Mouse (Mus musculus) c-Kit-positive CD71-positive TER-119-positive erythroid progenitor cells, embryonic 14.5 days (primary cell): Measurements from ENCODE around the gene Gadd45g.
"Not testable (repeated sequence)": the region's sequence is repeated elsewhere in the genome, so short reads cannot be mapped to it uniquely, and the experiment has no call there.

ENCODE experiments used
- DNase-seq: peaks from one replicate; pipeline ENCODE4 v3.0.0-alpha.2; 2013; ENCODE audit warnings: low spot score

Gadd45g gene

DNA sequence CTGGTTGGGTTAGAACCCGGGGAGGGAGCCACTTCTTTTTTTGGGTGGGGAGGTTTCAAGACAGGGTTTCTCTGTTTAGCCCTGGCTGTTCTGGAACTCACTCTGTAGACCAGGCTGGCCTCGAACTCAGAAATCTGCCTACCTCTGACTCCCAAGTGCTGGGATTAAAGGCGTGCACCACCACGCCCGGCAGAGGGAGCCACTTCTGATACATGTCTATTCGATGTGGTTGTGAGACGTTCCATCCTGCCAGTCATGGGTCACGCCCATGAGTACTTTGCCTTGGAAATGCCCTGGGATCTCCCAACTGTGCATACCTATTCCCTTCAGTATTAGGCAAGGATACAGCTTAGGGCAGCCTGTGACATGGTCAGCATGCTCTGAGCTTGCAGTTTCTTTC is 12.5 kb upstream of the Gadd45g start:
- DNase-seq: not testable (repeated sequence)

DNA sequence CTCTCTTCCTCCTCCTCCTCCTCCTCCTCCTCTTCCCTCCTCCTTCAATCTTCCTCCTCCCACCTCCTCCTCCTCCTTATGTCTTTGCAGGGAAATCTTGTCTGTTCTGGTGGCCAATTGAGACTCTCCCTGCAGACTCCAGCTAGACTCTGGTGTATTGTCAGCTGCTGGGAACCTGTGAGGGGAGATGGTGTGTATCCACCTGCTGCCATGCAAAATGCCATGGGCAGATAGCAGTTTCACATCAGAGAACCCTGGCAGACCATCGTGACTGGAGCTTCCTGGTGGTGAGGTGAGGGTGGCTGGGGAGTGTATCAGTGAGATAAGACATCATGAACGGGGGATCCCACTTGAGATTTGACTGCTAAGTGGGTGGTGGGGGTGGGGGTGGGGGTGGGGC is 12.0 kb upstream of the Gadd45g start:
- no peak for DNase-seq

DNA sequence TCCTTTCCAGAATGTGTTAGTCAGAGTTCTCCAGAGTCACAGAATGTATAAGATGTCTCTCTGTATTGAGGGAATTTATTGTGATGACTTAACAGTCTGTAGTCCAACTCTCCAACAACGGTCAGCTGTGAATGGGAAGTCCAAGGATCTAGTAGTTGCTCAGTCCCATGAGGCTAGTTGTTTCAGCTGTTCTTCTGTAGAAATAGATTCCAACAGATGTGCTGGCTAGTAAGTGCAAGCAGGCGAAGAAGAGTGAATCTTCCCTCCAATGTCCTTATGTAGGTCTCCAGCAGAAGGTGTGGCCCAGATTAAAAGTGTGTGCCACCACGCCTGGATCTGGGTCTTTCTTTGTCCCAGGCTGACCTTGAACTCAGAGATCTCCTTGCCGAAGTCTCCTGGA is 11.3 kb upstream of the Gadd45g start:
- not testable (repeated sequence) for DNase-seq

DNA sequence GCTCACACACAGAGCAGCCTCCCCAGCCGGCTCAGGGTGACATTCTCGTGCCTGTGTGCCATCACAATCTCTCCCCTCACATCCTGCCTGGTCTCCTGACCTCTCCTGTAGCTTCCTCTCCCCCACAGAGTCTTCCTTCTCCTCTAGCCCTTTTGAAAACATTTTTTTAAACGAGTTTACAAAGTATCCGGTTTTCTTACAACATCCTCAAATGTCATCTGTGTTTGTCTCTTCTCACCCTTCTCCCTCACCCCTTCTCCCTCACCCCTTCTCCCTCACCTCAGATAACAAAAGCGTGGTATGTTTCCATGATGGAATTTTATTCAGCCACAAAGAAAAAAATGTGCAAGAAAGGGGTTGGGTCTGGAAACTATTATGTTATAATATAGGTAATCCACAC is 9.1 kb upstream of the Gadd45g start:
- DNase-seq: no peak

DNA sequence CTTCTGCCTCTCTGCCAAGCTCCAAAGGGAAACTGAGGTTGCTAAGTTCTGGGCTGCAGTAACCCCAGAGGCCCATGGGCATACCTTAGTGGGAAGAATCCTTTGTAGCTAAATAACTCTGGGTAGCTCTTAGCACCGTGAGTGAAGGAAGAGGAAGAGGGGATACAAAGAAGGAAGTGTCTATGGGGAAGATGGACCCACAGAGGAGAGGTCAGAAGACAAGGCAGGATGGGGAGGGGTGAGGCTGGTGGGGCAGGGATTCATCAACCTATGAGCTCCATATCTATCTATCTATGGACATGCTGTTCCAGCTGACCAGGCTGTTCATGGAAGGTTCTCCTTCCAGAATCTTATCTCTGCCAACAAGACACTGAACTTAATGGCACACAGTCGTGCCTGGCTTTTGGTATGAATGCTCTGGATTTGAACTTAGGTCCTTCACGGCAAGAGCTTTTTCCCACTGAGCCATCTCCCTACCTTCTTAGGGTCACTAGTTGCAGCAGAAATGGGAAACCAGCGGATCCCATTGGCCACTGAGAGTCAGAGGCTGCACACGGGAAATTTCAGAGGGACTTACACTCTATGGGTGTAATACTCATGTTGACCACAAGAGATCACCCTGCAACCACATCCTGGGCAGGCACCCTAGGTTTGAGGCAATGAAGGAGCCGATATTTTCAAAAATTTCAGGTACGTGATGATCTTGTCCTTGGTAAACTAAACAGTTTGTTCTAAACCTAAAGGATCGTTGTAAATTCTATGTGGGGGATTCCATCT is 7.0 kb upstream of the Gadd45g start:
- DNase-seq: peak; percentile 71

DNA sequence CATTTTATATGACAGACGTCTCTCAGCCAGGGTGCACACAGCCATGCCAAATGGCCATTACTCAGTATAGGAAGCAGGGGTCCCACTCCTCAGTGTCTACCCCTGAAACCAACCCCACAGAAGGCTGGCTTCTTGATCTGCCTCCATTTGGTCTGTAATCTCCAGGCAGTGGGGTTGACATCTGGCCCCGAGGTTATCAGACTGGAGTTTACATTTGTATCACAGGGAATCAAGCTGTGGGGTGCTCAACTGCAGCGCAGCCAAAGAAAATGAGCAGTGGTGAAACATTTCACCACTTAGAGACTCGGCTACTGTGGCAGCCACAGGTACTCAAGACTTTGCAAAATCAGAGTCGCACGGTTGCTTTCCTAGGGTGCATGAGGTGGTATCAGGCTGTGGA is 5.8 kb upstream of the Gadd45g start:
- DNase-seq: no peak

DNA sequence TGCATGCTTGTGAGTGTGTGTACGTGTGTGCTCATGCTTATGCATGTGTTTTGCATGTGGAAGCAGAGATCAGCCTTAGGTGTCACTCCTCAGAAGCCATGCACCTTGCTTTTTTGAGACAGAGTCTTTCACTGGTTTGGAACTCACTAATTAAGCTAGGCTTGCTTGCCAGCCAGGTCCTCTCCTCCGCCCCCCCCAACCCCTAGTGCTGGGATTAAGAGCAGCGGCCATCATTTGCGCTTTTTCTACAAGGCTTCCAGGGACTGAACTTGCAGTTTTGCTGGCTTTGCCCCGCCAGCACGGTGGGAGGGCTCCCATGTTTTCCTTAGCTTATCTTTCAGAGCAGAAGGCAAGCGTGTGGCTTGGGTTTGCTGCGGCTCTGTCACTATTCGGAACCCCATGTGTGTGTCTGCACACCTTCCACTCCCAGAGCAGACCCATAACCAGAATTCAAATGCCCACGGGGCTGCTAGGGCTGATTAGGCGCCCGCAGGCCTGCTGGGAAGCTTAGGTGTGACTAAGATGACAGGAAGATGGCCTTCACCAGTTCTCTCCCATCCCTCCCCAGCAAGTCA is 4.8 kb upstream of the Gadd45g start:
- peak; percentile 63 for DNase-seq

DNA sequence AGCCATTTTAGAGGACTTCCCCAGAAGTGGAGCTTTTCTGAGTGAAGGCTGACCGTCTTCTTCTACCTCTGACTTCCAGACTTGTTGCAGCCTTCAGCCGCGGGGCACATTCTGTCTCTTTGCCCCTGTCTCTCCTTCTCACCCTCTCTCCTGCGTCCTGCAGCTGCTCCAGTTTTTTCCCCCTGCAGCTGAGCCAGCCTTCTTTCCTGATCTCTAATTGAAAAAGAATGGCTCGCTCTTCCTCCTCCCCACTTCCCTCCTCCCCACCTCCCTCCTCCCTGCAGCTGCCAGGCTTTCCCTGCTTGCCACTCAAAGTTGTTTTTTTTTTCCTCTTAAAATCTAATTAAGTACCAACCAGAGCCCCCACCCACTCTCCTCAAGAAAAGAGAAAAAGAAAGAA is 4.3 kb upstream of the Gadd45g start:
- DNase-seq: no peak

DNA sequence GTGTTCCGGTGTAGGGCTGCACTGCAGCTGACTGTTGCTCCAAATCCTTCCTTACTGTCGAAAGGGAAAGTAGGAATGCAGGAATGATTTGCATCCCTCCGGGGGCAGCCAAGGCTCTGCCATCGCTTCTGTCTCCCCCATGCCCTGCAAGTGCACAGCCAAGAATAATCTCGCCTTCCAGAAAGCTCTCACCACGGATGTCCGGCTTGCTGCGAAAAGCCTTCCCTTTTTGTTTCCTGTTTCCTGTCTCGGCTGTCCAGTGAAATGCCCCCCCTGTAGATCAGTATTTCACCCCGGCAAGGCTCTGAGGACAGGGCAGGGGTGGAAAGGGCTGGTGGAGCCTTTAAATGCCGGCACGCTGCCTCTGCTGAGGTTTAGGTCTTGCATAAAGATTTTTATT is 3.7 kb upstream of the Gadd45g start:
- DNase-seq: no peak

DNA sequence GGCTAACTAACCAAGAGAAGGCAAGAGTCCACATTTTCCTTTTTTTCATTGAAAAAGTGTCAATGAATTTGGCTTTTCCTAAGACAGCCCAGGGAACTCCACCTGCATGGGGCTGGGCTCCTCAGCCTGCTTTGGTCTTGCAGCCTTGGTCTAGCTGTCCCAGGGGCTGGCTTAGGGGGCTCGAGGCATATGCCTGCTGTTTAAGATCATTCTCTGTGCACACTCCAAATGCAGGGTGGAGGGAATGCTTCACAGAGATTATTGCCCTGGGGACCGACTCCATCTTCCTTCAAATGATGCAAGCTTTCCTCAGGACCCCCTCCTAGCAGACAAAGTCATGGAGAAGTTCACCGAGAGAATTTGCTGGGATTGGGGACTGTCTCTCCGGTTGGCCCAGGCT is 3.2 kb upstream of the Gadd45g start:
- DNase-seq: no peak

DNA sequence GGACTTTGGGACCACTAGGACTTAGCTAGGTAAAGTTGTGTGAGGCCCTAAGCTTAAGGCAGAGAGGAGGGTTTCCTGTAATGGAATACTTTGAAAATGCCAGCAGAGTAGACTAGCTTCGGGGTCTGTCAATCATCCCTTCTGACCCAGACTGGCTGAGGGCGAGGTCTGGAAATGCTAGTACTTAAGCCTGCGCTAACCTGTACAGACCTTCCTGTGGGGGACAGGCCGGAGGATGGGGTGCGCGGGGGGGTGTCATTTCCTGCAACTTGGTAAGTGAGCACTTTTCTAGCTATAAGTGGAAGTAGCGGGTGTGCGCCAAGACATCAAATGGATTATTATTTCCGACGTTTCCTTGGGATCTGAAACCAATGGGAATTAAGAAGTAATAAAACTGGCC is 2.4 kb upstream of the Gadd45g start:
- no peak for DNase-seq

DNA sequence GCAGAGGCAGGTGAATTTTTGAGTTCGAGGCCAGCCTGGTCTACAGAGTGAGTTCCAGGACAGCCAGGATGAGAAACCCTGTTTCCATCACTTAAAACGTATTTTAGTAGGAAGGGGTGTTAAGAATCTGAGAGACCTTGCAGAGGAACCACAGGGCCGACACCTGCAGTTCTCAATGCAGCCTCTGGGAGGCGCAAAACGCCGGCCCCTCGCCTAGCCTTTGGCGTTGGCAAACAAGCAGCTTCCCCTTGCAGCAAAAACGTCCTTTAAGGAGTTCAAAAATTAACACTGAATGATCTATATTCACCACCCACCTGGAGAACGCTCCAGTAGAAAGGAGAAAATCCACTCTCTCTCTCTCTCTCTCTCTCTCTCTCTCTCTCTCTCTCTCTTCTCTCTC is 1.8 kb upstream of the Gadd45g start:
- peak; percentile 74 for DNase-seq

DNA sequence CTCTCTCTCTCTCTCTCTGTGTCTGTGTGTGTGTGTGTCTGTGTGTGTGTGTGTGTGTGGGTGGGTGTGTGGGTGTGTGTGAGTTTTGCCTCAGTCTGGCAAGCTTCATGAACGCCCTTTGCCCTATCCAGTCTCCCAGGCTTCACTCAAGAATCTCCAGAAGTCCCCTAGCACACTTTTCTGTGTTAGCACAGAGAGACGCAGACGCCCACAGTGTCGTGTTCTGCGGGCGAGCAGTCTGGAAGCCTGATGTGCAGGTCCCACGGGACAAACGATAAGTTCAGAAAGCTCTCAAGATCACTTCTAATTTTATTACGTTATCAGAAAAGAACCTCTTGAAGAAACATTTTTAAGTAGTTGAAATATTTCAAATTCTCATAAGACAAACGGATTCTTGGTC is 1.4 kb upstream of the Gadd45g start:
- DNase-seq: no peak

DNA sequence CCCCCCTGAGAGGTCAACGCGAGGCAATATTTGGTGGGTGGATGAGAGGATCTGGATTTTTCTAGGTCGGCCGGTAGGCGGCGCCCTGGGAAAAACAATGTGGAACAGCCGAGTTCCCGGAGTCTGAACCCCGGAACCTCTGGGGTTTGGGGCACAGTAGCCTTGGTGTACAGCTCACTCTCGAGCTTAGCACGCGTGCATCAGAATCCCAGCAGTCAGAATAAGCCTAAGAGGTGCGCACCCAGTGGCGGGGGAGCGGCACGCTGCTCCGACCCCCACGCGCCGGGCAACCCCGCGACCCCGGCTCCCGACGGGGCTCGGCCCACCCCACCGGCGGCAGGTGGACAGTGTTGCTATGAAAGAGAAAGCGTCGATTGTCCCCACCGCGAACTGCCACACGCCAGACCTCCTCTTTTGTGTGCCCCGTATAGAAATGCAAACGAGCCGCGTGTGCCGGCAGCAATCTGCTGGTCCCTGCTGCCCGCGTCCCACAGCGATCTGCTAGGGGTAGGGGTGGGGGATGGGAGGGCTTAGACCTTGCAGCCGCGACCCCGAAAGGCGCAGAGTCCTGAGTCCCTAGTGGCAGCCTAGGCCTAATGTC is 787 bp upstream of the Gadd45g start:
- peak; percentile 86 for DNase-seq

DNA sequence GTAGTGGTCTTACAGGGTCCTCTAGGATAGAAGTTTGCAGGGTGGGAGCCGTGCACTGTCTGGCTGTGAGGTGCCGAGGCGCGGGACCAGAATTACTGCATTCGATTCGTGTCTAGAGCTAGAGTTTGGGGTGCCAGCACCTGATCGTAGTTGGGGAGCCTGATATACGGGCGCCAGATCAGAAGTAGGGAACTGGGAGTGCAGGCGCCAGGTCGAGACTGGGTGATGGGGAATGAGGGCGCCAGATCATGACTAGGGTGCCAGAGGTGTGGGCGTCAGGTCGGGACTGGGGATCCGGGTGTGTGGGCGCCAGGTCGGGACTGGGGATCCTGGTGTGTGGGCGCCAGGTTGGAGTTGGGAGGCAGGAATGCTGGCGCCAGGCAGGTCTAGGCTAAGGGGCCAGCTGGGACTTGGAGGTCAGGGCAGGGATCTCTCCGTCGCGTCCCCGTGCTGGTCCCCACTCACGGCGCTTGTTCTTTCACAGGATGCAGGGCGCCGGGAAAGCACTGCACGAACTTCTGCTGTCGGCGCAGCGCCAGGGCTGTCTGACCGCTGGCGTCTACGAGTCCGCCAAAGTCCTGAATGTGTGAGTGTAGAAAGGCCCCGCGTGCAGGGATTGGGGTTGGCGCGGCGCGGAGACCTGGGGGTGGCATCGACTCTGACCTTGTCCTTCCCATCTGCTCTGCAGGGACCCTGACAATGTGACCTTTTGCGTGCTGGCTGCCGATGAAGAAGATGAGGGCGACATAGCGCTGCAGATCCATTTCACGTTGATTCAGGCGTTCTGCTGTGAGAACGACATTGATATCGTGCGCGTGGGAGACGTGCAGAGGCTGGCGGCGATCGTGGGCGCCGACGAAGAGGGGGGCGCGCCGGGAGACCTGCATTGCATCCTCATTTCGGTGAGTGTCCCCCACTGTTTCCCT is 653 bp downstream of the Gadd45g start:
- peak; percentile 52 for DNase-seq

DNA sequence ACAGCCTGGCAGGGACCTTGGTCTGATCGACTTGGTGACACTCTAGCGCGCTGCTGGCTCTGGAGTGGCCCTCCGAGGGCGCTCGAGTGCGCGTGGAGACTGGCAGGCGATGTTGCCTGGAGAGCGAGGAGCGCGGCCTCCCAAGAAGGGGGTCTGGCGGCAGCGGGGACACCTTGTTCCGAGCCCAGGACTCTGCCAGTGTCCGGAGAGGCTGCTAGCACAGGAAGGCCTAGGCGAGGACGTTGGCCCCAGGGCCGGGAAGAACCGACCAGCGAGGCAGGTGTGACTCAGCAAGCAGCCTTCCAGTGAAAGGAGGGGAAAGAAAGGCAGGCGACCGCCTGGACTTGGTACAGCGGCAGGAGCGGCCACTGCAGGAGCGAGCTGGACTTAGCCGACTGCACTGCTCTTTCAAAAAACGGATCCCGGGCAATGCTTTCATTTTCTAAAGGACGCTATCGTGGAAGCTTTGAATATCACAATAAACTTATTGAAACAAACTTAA is 1.6 kb downstream of the Gadd45g start:
- peak; percentile 76 for DNase-seq

DNA sequence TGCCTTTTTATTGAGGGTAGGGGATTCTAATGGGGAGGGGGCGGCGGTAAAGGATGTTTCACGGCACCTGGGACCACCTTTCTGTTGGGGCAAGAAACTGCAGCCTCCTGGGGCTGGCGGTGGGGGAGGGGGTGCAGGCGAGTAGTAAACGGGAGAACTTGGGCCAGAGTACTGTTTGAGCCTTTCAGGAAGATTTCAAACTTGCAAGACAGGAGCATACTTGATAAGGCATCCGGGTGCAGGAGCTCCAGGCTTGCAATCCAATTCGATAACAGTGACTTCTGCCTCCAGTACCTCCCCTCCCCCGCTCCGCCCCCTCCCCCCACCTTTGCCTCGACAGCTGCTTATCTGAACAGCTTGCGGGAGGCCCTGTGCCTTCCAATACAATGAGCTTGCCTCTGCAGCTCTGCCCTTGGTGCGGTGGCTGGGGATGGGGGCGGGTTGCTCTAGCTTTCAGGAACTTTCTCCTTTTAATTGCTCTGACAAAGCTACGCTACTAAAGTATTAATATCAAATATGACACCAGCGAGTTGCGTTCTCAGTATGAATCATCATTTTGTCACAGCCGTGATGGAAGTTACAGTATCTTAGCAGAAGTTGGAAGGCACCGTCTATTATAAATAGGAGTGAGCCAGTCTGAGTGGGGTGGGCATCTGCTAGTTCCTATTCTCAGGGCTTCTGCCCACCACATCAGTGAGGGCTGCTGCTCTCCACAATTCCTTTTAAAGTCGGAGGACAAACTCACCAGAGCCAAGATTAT is 2.2 kb downstream of the Gadd45g start:
- DNase-seq: peak; percentile 81

DNA sequence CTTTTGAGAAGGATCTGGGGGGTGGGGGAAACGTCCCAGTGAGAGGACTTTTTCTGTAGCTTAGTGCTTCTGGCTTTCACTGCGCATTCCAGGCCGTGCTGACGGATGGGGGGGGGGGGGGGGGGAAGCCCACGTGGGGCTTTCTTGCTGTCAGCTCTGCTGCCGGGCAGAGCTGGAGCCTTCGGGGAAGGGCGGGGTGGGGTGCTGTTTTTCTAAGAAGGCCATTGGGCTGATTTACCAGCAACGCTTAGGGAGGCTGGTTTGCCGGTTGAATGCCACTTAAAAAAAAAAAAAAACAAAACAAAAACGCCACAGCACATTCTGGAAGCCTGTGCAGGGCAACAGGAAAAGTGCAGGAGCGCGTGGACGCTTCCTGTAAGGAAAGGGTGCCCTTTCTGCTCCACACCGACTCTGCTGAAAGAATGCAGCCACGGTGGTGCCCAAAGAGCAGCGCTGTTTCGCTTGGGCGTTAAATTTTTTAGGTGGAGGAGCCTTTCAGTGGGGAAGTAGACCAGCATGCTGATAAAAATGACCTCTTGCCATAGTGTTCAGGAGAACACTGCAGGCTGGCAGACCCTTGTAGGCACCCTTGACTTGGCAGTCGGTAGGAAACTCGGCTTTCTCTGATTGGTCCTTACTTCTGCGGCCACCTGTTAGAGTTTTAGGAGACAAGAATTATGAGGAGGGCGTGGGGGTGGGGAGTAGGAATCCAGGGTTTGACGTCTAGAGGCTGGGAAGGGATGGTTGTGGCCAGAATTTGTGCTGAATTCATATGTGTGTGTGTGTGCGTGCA is 3.0 kb downstream of the Gadd45g start:
- peak; percentile 80 for DNase-seq

DNA sequence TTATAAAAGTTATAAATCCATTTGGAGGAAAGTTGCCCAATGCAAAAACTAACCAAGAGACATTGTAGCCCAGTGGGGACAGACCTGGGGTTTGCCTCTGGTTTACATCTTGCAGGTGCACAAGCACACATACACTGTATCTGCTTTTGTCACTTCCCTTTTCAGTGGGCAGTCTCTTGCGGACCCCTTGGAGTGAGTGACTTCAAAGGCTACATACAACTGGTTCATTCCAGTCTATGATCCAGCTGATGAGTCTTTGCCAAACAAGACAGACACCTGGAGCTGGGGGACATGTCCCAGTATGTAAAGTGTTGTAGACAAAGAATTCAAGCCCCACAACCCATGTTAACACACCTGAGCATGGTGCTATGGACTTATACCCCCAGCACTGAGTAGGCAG is 4.1 kb downstream of the Gadd45g start:
- no peak for DNase-seq

DNA sequence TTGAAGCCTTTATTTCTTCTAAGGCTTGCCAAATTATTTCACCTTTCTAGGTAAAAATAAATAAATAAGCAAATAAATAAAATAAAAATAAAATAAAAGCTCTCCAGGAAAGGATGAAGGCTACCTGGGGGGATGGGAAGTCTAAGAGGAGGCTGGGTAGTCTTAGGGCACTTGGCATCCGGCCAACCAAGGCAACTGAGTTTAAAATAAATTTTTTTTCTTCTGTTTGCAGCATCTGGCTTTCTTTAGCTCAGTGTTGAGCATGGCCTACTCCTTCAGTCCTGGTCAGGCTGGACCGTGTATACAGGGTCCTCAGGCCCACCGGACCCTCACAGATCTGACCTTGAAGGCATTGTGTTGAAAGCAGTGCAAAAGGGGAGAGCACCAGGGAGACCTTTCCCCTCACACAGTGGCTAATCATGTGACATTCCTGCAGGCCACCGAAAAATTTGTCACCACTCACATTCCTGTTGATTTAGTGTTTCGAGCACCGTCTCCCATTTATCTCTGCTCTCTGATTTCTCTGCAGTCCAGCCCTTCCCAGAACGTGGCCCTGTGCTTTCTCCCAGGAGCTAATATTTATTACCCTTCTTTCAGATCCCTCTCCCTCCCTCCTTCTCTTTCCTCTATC is 6.2 kb downstream of the Gadd45g start:
- DNase-seq: no peak
